Mouse (Mus musculus) G1E (cell line): ENCODE measurements at regions not wholly inside any gene's neighbourhood (a gene's known extent, or its start where the extent isn't known, plus 50 kb on each side); places are given as distances from the start of the nearest gene placed in this dataset.
A peak's percentile ranks its signal among the peaks of the same experiment; 100 is the strongest.

Experiments
- ATAC-seq: 2 replicates; pipeline ENCODE4 v1.8.0; 2016; ENCODE audit warnings: mild to moderate bottlenecking; ENCODE audit not compliant: insufficient number of reproducible peaks, poor library complexity, low FRiP score, severe bottlenecking; ENCODE audit errors: extremely low read depth
- DNase-seq: peaks from one replicate; pipeline ENCODE4 v3.0.0; 2012; ENCODE audit warnings: low spot score
- H3K27me3 ChIP-seq: 2 replicates; pipeline ENCODE4 v1.6.1; 2012; ENCODE audit warnings: mild to moderate bottlenecking, low read length, inconsistent platforms; ENCODE audit not compliant: insufficient read depth
- H3K36me3 ChIP-seq: replicated peaks from 2 replicates; pipeline ENCODE3; 2012; ENCODE audit warnings: mild to moderate bottlenecking, inconsistent platforms
- H3K4me1 ChIP-seq: 2 replicates; pipeline ENCODE4 v1.6.1; 2012; ENCODE audit warnings: low read depth, low read length, inconsistent platforms, mixed read lengths; ENCODE audit not compliant: insufficient read depth
- H3K4me3 ChIP-seq: 2 replicates; pipeline ENCODE4 v1.5.1; 2012; ENCODE audit warnings: low read depth, mild to moderate bottlenecking, inconsistent platforms, low read length, moderate library complexity, mixed read lengths
- H3K9me3 ChIP-seq: replicated peaks from 2 replicates; pipeline ENCODE4 v1.6.1; 2012; ENCODE audit warnings: inconsistent platforms
- CTCF ChIP-seq: IDR thresholded peaks from 2 replicates; pipeline ENCODE4 v1.5.1; 2012; ENCODE audit warnings: low read depth, low read length, inconsistent platforms, mixed read lengths
- GATA1 ChIP-seq: IDR thresholded peaks from 2 replicates; pipeline ENCODE4 v1.6.1; 2012; ENCODE audit warnings: borderline replicate concordance, low read length, inconsistent platforms, mixed read lengths
- GATA2 ChIP-seq: IDR thresholded peaks from 2 replicates; pipeline ENCODE4 v1.6.1; 2012; ENCODE audit warnings: low read depth, low read length, inconsistent platforms, borderline replicate concordance
- POLR2AphosphoS5 ChIP-seq: IDR thresholded peaks from 2 replicates; pipeline ENCODE4 v1.6.1; 2012; ENCODE audit warnings: low read depth, low read length, inconsistent platforms; ENCODE audit not compliant: insufficient replicate concordance
- TAL1 ChIP-seq: conservative IDR thresholded peaks from 2 replicates; pipeline ENCODE4 v1.6.1; 2012; ENCODE audit warnings: low read depth, low read length, inconsistent platforms, mixed read lengths

DNA sequence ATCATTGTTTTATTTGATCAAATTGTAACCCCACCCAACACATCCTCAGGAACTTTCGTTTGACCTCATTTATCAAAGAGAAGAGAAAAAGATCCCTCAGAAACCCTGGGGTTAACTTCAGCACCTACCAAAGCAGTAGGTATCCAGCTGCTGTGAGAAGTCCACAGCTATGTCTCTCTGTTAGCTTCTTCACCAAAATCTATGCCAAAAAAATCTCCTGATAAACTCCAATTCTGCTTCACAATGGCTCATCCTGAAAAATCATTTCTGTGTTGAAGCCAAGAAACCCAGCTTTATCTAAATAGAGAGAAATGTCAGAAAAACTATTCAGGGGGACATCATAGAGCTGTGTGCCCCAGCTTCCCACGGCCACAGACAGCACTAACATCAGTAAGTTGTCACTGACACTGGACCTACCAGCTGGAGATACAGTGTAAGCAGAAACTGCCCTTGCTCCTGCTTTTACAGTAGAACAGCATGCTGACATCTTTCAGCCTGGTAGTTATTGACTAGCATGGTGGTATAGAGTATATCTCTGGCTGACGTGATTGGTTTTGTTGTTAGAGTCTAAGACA lies 146.4 kb downstream of the Rchy1 start:
- H3K4me1 ChIP-seq = peaks cover 9% of the 10 kb centered on the region
- no peaks in the 10 kb centered on the region for H3K27me3 ChIP-seq
- ATAC-seq (no peak), DNase-seq (no peak)
- H3K36me3 ChIP-seq = no peaks in the 10 kb centered on the region
- H3K4me3 ChIP-seq = no peak overlapping the region
- H3K9me3 ChIP-seq = no peaks in the 10 kb centered on the region
- TF ChIP-seq CTCF = no peak
- no peak for TF ChIP-seq TAL1
- TF ChIP-seq GATA1 = no peak
- no peak for TF ChIP-seq GATA2
- no peak for TF ChIP-seq POLR2AphosphoS5

DNA sequence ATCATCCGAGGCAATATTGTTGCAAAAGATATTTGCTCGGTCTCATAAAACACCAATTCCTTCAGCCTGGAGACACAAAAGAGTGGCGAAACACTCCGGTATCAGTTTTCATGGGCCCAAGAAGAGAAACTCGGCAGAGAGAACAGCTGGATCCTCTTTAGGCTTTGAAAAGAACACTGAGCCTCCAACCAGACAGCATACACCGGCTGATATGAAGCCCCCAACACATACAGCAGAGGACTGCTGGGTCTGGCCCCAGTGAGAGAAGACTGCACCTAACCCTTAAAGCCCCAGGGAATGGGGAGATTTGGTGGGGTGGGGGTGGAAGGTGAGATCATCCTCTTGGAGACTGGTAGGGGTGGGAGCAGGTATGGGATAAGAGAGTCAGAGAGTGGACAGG lies 147.9 kb downstream of the Rchy1 start:
- H3K9me3 ChIP-seq = no peaks in the 10 kb centered on the region
- no peak for DNase-seq
- no peaks in the 10 kb centered on the region for H3K27me3 ChIP-seq
- TF ChIP-seq GATA1 (no peak), TAL1 (no peak), POLR2AphosphoS5 (no peak), GATA2 (no peak), CTCF (no peak)
- ATAC-seq = no peak
- H3K4me3 ChIP-seq = no peak overlapping the region
- no peaks in the 10 kb centered on the region for H3K36me3 ChIP-seq
- peaks cover 9% of the 10 kb centered on the region for H3K4me1 ChIP-seq

DNA sequence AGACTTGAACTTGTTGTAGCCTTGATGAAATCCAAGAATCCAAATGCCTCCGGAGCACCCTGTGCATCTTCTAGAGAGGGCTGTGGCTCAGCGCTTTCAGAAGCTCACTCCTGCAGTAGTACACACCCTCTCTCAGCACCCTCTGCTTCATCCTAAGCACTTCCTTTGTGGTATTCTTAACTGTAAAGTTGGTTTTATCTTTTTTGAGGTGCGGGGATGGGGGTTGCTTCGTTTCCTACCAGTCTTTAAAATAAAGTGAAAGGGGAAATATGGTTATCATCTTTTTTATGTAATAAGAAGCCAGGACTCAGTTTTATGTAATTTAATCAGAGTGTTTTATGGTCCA lies 148.5 kb downstream of the Rchy1 start:
- TF ChIP-seq CTCF (no peak), TAL1 (no peak), GATA2 (no peak), GATA1 (no peak)
- no peaks in the 10 kb centered on the region for H3K27me3 ChIP-seq
- H3K4me1 ChIP-seq = peaks cover 9% of the 10 kb centered on the region
- no peaks in the 10 kb centered on the region for H3K36me3 ChIP-seq
- no peak overlapping the region for H3K4me3 ChIP-seq
- no peaks in the 10 kb centered on the region for H3K9me3 ChIP-seq
- DNase-seq (peak; percentile 7), ATAC-seq (peak; percentile 82)

DNA sequence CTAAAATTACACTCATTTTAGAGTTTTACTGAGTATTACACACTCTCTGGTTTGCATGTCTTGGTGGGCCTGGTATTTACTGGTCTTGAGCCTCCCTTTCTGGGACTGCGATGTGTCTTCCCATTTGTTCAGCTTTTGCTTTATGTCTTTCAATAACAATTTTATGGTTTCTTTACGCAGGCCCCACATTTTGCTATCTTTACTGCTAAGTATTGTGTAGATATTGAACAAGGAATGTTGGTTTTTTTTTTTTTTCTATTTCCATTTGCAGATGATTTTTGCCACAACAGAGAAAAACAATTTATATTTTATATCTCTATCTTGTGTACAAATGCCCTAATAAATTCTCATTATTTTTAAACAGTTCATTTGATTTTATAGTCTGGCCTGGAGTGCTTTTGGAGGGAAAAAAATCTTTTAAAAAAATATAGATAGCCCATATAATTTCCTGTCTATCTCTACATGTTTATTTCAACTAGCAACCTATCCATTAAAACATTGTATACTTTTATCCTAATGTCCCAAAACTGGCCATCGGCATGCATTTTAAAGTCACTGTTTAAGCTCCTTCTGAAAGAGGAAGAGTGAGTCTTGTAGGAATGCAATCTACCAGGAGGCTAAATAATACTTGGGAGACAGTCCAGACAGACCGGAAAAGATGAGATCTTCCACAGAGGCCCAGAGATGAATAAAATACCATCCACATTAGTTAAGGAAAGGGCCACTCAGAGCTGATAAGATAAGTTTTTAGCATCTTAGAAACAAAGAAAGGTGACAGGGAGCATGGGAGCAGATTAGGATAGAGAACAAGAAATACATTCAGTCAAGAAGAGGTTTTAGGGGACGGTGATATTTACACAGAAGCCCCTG lies 149.1 kb downstream of the Rchy1 start:
- no peaks in the 10 kb centered on the region for H3K27me3 ChIP-seq
- no peaks in the 10 kb centered on the region for H3K36me3 ChIP-seq
- no peak for TF ChIP-seq TAL1
- no peak for TF ChIP-seq GATA1
- TF ChIP-seq POLR2AphosphoS5 = no peak
- no peak for TF ChIP-seq CTCF
- no peak for TF ChIP-seq GATA2
- ATAC-seq = 0 out of 2 replicates have a peak, but pooled peaks have one; percentile 30
- H3K4me1 ChIP-seq = peaks cover 9% of the 10 kb centered on the region
- no peaks in the 10 kb centered on the region for H3K9me3 ChIP-seq
- DNase-seq = no peak
- no peak overlapping the region for H3K4me3 ChIP-seq

DNA sequence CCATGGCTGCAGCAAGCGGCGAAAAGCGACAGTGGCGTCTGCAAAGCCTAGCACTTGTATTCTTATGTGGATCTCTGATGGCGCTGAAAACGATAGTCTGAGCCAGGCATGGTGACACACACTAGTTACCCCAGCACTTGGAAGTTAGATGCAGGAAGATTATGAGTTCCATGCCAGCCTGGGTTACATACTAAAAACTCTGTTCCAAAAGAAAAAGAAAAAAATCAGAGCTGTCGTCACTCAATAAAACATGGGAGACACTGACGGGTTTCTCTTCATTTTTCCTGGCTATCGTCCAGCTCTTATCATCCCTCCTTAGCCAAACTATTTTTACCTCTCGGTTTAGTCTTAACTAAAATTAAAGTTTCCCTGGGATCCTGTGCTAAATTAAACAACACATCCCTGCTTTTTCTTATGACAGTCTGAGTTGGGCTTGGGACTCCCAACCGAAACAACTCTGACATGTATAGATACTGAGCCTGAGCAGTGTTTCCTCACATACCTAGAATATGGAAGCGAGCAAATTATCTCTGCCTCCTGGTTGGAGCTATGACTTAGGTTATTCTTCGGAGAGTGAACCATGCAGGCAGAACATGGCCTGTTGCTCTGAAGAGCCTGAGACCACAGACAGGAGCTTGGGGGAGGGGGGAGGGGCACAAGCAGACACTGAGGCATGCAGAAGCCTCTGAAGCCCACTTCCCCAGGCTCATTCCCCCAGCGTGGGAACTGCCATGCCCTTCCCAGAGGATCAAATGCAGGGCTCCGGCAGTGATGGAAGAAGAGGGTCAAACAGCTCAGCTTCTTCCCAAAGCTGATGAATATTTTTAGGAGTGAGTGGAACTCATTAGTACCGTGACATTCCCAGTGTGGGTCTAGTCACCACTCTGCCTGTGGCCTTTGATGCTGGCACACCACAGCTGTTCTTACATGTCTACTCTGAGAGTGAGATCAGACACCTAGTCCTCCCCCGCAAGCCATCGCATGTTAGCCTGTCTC lies 155.5 kb downstream of the Rchy1 start:
- DNase-seq = no peak
- no peak overlapping the region for H3K4me3 ChIP-seq
- H3K27me3 ChIP-seq = no peaks in the 10 kb centered on the region
- H3K9me3 ChIP-seq = no peaks in the 10 kb centered on the region
- H3K4me1 ChIP-seq = no peaks in the 10 kb centered on the region
- no peak for ATAC-seq
- no peaks in the 10 kb centered on the region for H3K36me3 ChIP-seq
- TF ChIP-seq GATA1 (no peak), POLR2AphosphoS5 (no peak), CTCF (no peak), TAL1 (no peak), GATA2 (no peak)

DNA sequence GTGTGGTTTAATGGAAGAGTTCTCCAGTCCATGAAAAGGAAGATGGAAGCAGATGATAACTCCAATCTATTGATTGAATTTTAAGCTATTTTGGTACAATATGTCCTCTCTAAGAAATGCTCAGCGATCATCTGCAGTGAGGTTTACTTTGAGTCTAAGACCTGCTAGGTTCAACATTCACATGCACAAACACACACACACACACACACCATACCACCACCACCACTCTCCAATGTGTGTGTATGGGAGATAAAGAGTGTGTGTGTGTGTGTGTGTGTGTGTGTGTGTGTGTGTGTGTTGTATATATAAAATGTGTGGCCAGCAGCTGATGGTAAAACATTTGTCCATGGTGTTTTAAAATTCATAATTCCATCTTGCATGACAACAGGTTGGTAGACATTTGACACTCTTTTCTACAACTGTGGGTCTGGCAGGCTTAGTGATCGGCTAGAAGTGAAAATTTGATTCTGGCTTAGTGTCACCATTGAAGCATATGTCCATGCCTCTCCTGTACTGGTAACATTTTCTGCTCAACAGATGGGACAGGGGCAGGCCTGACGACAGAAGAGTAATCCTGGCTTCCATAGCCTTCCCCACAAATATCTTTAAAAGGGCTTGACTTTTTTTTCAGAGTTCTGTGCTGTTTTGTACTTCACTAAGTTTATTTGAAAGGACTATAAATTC lies 161.4 kb downstream of the Rchy1 start:
- DNase-seq (no peak), ATAC-seq (no peak)
- no peaks in the 10 kb centered on the region for H3K27me3 ChIP-seq
- TF ChIP-seq CTCF = no peak
- no peak for TF ChIP-seq TAL1
- TF ChIP-seq GATA1 = no peak
- no peak for TF ChIP-seq POLR2AphosphoS5
- no peak for TF ChIP-seq GATA2
- no peaks in the 10 kb centered on the region for H3K9me3 ChIP-seq
- H3K4me3 ChIP-seq = no peak overlapping the region
- H3K36me3 ChIP-seq = no peaks in the 10 kb centered on the region
- H3K4me1 ChIP-seq = no peaks in the 10 kb centered on the region
